Mouse (Mus musculus) G1E (cell line): Measurements from ENCODE around the gene Spata32. TPM values are rescaled to one million over a fixed set of nuclear protein-coding genes. Genes with fewer than 3 reads are reported as not detected.

Experiments used
- ATAC-seq: 2 replicates; pipeline ENCODE4 v1.8.0; 2016; ENCODE audit warnings: mild to moderate bottlenecking; ENCODE audit not compliant: insufficient number of reproducible peaks, poor library complexity, low FRiP score, severe bottlenecking; ENCODE audit errors: extremely low read depth
- DNase-seq: peaks from one replicate; pipeline ENCODE4 v3.0.0; 2012; ENCODE audit warnings: low spot score
- H3K27me3 ChIP-seq: 2 replicates; pipeline ENCODE4 v1.6.1; 2012; ENCODE audit warnings: mild to moderate bottlenecking, low read length, inconsistent platforms; ENCODE audit not compliant: insufficient read depth
- H3K36me3 ChIP-seq: replicated peaks from 2 replicates; pipeline ENCODE3; 2012; ENCODE audit warnings: mild to moderate bottlenecking, inconsistent platforms
- H3K4me1 ChIP-seq: 2 replicates; pipeline ENCODE4 v1.6.1; 2012; ENCODE audit warnings: low read depth, low read length, inconsistent platforms, mixed read lengths; ENCODE audit not compliant: insufficient read depth
- H3K4me3 ChIP-seq: 2 replicates; pipeline ENCODE4 v1.5.1; 2012; ENCODE audit warnings: low read depth, mild to moderate bottlenecking, inconsistent platforms, low read length, moderate library complexity, mixed read lengths
- H3K9me3 ChIP-seq: replicated peaks from 2 replicates; pipeline ENCODE4 v1.6.1; 2012; ENCODE audit warnings: inconsistent platforms
- CTCF ChIP-seq: IDR thresholded peaks from 2 replicates; pipeline ENCODE4 v1.5.1; 2012; ENCODE audit warnings: low read depth, low read length, inconsistent platforms, mixed read lengths
- GATA1 ChIP-seq: IDR thresholded peaks from 2 replicates; pipeline ENCODE4 v1.6.1; 2012; ENCODE audit warnings: borderline replicate concordance, low read length, inconsistent platforms, mixed read lengths
- GATA2 ChIP-seq: IDR thresholded peaks from 2 replicates; pipeline ENCODE4 v1.6.1; 2012; ENCODE audit warnings: low read depth, low read length, inconsistent platforms, borderline replicate concordance
- POLR2AphosphoS5 ChIP-seq: IDR thresholded peaks from 2 replicates; pipeline ENCODE4 v1.6.1; 2012; ENCODE audit warnings: low read depth, low read length, inconsistent platforms; ENCODE audit not compliant: insufficient replicate concordance
- TAL1 ChIP-seq: conservative IDR thresholded peaks from 2 replicates; pipeline ENCODE4 v1.6.1; 2012; ENCODE audit warnings: low read depth, low read length, inconsistent platforms, mixed read lengths
- polyA plus RNA-seq: library from polyadenylated mRNA; stranded (reverse); fragments of >175 nt; gene quantifications from 2 replicates; pipeline ENCODE4 v1.2.3, GENCODE M21; 2012
- total RNA-seq, 2 experiments: library from RNA; stranded (forward) in 1 of 2; stranded (reverse) in 1 of 2; fragments of 200-1000 nt in 1 of 2; fragments of >200 nt in 1 of 2; fragmentation: Nextera tagmentation in 1 of 2; gene quantifications; 2 replicates each; pipeline ENCODE4 v1.2.3; 2014 to 2017

Gene Spata32
- total RNA-seq (2014; fragmentation: Nextera tagmentation) (not detected in 2 replicates), total RNA-seq (2017) (0.16 TPM in 1 of 2 replicates, not detected in the other), polyA plus RNA-seq (not detected in 2 replicates)

DNA sequence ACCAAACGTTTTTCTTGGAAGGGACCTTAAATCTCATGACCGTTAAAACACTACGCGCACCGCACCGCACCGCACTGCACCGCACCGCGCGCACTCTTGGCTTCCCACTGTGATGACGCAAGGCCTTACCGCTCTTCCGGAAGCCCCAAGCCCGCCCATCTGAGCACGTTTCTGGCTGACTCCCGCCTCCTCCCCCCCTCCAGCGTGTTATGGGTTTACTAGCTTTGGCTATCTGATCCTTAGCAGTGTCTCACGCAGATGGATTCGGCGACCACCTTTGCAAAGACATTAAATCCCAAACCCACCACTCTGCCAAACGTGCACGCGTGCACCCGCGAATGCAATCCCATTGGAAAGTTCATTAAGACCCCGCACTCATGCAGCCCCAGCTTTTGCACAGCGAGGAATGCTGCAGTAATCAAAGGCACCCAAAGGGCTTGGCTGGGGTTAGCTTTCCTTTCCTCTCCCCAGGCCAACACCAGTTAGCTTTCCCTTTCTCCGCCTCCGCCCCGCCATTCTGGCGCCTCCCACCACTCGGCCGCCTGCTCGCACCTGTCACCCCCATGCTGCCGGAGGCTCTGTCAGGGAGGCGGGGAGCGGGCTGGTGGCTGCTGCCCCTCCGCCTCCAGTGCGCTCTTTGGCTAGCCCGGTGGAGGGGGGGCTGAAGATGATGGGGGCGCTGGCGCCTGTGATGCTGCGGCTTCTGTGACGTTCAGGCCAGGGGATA lies at the start of gene Spata32:
Spata32 (minus strand) TSS at position 643 of the 727 bp plus-strand sequence.
- Histone ChIP-seq H3K4me3 (no peak within 1 kb of the TSS), H3K36me3 (peaks cover 29% of the 10 kb centered on the region), H3K27me3 (peaks cover 15% of the 10 kb centered on the region), H3K9me3 (peaks cover 7% of the 10 kb centered on the region), H3K4me1 (peaks cover 33% of the 10 kb centered on the region)
- DNase-seq, result no peak
- ATAC-seq, result no peak
- no peak for TF ChIP-seq TAL1
- no peak for TF ChIP-seq POLR2AphosphoS5

- Histone ChIP-seq H3K36me3 (peaks cover 14% of the 10 kb centered on the region), H3K9me3 (no peaks in the 10 kb centered on the region), H3K27me3 (peaks cover 22% of the 10 kb centered on the region), H3K4me1 (peaks cover 68% of the 10 kb centered on the region), H3K4me3 (peak within 1 kb of the TSS; percentile 89)
- ATAC-seq (peak; percentile 95), DNase-seq (peak; percentile 99)
- TF ChIP-seq GATA1 (no peak), TAL1 (no peak), CTCF (no peak), GATA2 (no peak), POLR2AphosphoS5 (no peak)
Measured at GRCm38 (mm10) chr11:103267346-103268219, 49.4 kb upstream of the Spata32 start, which contains the start of gene Map3k14. Gene Map3k14, minus strand, starts transcription at chr11:103267472.

GRCm38 (mm10) chr11:103266729-103267345 lies 48.6 kb upstream of the Spata32 start:
- no peaks in the 10 kb centered on the region for H3K9me3 ChIP-seq
- DNase-seq (no peak), ATAC-seq (no peak)
- H3K36me3 ChIP-seq, result peaks cover 20% of the 10 kb centered on the region
- peak overlapping the region; percentile 89 for H3K4me3 ChIP-seq
- TF ChIP-seq CTCF, result no peak
- no peak for TF ChIP-seq TAL1
- TF ChIP-seq POLR2AphosphoS5, result no peak
- no peak for TF ChIP-seq GATA1
- TF ChIP-seq GATA2, result no peak
- H3K4me1 ChIP-seq, result peaks cover 72% of the 10 kb centered on the region
- H3K27me3 ChIP-seq, result peaks cover 18% of the 10 kb centered on the region

- Histone ChIP-seq H3K9me3 (no peaks in the 10 kb centered on the region), H3K4me1 (peaks cover 73% of the 10 kb centered on the region), H3K36me3 (peaks cover 24% of the 10 kb centered on the region), H3K27me3 (peaks cover 8% of the 10 kb centered on the region), H3K4me3 (peak overlapping the region; percentile 89; the same call in 1 of the 2 replicates)
- no peak for DNase-seq
- no peak for TF ChIP-seq TAL1
- TF ChIP-seq GATA2, result no peak
- TF ChIP-seq CTCF, result no peak
- no peak for TF ChIP-seq POLR2AphosphoS5
- TF ChIP-seq GATA1, result no peak
- no peak for ATAC-seq
Measured at GRCm38 (mm10) chr11:103265856-103266255, 47.6 kb upstream of the Spata32 start.

GRCm38 (mm10) chr11:103265211-103265610 lies 47.0 kb upstream of the Spata32 start:
- H3K9me3 ChIP-seq, result no peaks in the 10 kb centered on the region
- peaks cover 5% of the 10 kb centered on the region; the same call in 1 of the 2 replicates for H3K27me3 ChIP-seq
- DNase-seq, result peak; percentile 78
- peaks cover 74% of the 10 kb centered on the region for H3K4me1 ChIP-seq
- H3K4me3 ChIP-seq, result peak overlapping the region; percentile 25; the same call in 1 of the 2 replicates
- ATAC-seq, result 0 out of 2 replicates have a peak, but pooled peaks have one; percentile 6
- H3K36me3 ChIP-seq, result peaks cover 29% of the 10 kb centered on the region
- TF ChIP-seq TAL1 (0 out of 2 replicates have a peak, but pooled peaks have one; percentile 48), GATA1 (no peak)

DNA sequence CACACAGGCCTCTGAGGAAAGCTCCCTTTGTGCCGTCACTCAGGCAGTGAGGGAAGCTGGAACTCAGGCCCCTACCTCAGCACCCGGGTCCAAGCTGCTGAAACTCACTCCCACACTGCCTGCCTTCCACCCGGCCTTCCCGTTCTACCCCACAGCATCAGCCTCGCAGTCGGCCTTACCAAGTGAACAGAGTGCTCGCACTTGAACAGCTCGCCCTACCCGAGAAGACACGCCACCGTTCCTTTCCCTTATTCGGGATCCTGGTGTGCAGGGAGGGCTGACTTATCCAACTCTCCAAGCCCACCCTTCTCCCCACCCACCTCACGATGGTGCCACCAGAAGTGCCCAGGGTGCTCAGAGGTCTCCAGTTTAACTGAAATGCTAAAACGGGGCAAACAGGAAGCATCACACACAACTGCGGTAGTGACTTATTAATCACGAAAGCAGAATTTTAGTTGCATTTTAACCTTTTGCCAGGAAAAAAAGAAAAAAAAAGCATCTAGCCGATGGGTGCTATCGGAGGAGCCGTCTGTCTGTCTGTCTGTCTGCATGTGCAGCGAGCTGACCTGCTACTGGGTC lies 46.3 kb upstream of the Spata32 start:
- DNase-seq, result no peak
- TF ChIP-seq GATA2 (no peak), CTCF (no peak), TAL1 (no peak), POLR2AphosphoS5 (no peak), GATA1 (no peak)
- ATAC-seq, result no peak
- Histone ChIP-seq H3K36me3 (peaks cover 35% of the 10 kb centered on the region), H3K4me1 (peaks cover 81% of the 10 kb centered on the region), H3K9me3 (no peaks in the 10 kb centered on the region), H3K4me3 (peak overlapping the region; percentile 43; the same call in 1 of the 2 replicates), H3K27me3 (peaks cover 5% of the 10 kb centered on the region; the same call in 1 of the 2 replicates)
